Mouse (Mus musculus): ENCODE data around the gene Ttc7b. TPM values are rescaled to one million over a fixed set of nuclear protein-coding genes. Genes with fewer than 3 reads are reported as not detected.

Ttc7b gene
- total RNA-seq, 1 experiment = 19.0 TPM

DNA sequence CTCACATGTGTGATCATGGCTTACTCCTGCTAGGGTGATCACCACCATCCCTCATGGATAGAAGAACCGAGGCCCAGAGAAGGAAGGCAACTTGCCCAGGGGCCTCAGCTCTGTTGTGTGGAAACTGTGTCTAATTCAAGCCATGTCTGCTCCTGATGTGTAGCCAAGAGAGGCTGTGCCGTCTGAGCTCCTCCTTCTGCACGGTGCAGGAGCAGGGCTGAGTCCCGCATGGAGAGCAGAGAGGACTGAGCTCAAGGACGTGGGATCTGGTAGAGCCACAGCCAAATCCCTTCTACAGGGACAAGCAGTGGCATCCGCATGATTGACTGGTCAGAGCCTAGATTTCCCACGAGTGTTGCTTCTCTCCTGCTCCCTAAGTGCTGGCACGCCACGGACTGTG, 204.5 kb downstream of the Ttc7b start:
- no peak overlapping the region for H3K27ac ChIP-seq (ENCODE audit: insufficient read depth, low read depth, low read length, poor library complexity, severe bottlenecking)
- no peak overlapping the region for H3K4me3 ChIP-seq (ENCODE audit: insufficient read depth in 1 of 2, low read depth in 1 of 2, low read length in 2 of 2, poor library complexity in 1 of 2, severe bottlenecking in 1 of 2)
- DNase-seq (ENCODE audit: low read depth, low spot score) = no peak
- TF ChIP-seq MAFK (IDR thresholded peaks at IDR 0.05; ENCODE audit: insufficient read depth, low read depth, low read length) = no peak
- no peak for TF ChIP-seq HCFC1 (IDR thresholded peaks at IDR 0.05; ENCODE audit: borderline replicate concordance, insufficient read depth, low read length)
- no peak for TF ChIP-seq CHD2 (IDR thresholded peaks at IDR 0.05; ENCODE audit: low read depth, low read length)
- no peak for TF ChIP-seq ZNF384 (IDR thresholded peaks at IDR 0.05; ENCODE audit: low read depth, low read length)
- no peak for TF ChIP-seq ZC3H11A (IDR thresholded peaks at IDR 0.05; ENCODE audit: borderline replicate concordance, low read depth, low read length)
- in situ Hi-C loops (cut with MboI; ENCODE audit: low sequenced_read_pairs in 2 of 2, unreplicated experiment in 2 of 2) = no loop called here
- H3K4me1 ChIP-seq (ENCODE audit: control insufficient read depth in 2 of 2, insufficient read depth in 2 of 2, low read length in 2 of 2, poor library complexity in 1 of 2) = no peaks in the 10 kb centered on the region
- H3K36me3 ChIP-seq (ENCODE audit: control insufficient read depth, insufficient read depth, low read length, poor library complexity, severe bottlenecking) = peaks cover 13% of the 10 kb centered on the region; the same call in 1 of the 2 replicates
- H3K9me3 ChIP-seq (ENCODE audit: control insufficient read depth, insufficient read depth, low read depth, low read length) = no peaks in the 10 kb centered on the region
- no peak overlapping the region for H3K9ac ChIP-seq (ENCODE audit: insufficient read depth, low read depth, low read length, poor library complexity, severe bottlenecking)

- no peak for DNase-seq (ENCODE audit: low read depth, low spot score)
- TF ChIP-seq MAFK (IDR thresholded peaks at IDR 0.05; ENCODE audit: insufficient read depth, low read depth, low read length) = no peak
- no peak for TF ChIP-seq HCFC1 (IDR thresholded peaks at IDR 0.05; ENCODE audit: borderline replicate concordance, insufficient read depth, low read length)
- in situ Hi-C loops (cut with MboI; ENCODE audit: low sequenced_read_pairs in 2 of 2, unreplicated experiment in 2 of 2) = no loop called here
- Histone ChIP-seq H3K36me3 (ENCODE audit: control insufficient read depth, insufficient read depth, low read length, poor library complexity, severe bottlenecking) (peaks cover 13% of the 10 kb centered on the region; the same call in 1 of the 2 replicates), H3K4me3 (ENCODE audit: insufficient read depth in 1 of 2, low read depth in 1 of 2, low read length in 2 of 2, poor library complexity in 1 of 2, severe bottlenecking in 1 of 2) (no peak overlapping the region), H3K4me1 (ENCODE audit: control insufficient read depth in 2 of 2, insufficient read depth in 2 of 2, low read length in 2 of 2, poor library complexity in 1 of 2) (no peaks in the 10 kb centered on the region), H3K27ac (ENCODE audit: insufficient read depth, low read depth, low read length, poor library complexity, severe bottlenecking) (no peak overlapping the region), H3K9ac (ENCODE audit: insufficient read depth, low read depth, low read length, poor library complexity, severe bottlenecking) (no peak overlapping the region), H3K9me3 (ENCODE audit: control insufficient read depth, insufficient read depth, low read depth, low read length) (no peaks in the 10 kb centered on the region)
Observed at GRCm38 (mm10) chr12:100315119-100315885, 205.3 kb downstream of the Ttc7b start.

DNA sequence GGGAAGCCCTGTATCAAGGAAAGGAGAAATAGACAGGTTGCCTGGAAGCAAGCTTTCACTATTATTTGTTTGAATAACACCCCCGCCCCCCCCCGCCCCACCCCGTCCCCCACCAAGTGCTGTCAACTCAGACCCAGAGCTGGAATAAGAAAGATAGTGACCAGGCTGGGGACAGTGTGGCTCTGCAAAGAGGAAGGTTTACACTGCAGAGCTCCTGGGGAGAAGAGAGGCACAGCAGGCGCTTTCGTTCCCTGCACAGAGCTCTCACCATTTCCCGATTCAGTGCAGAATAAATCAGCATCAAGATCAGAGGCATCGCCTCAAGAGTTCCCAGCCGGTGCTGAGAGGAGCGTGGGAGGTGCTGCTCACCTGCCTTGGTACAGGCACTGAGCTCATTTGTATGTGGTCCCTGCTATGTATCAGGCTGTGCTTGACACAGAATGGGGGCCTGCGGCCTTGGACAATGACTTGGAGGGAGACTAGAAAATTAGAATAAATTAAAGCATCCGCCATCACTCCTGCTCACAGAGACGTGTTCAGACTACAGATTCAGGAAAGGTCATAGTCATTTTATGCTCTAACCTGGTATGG, 206.7 kb downstream of the Ttc7b start:
- no peak for DNase-seq (ENCODE audit: low read depth, low spot score)
- TF ChIP-seq HCFC1 (IDR thresholded peaks at IDR 0.05; ENCODE audit: borderline replicate concordance, insufficient read depth, low read length) (no peak), ZNF384 (IDR thresholded peaks at IDR 0.05; ENCODE audit: low read depth, low read length) (no peak), MAFK (IDR thresholded peaks at IDR 0.05; ENCODE audit: insufficient read depth, low read depth, low read length) (no peak), CHD2 (IDR thresholded peaks at IDR 0.05; ENCODE audit: low read depth, low read length) (no peak), ZC3H11A (IDR thresholded peaks at IDR 0.05; ENCODE audit: borderline replicate concordance, low read depth, low read length) (no peak)
- Histone ChIP-seq H3K9ac (ENCODE audit: insufficient read depth, low read depth, low read length, poor library complexity, severe bottlenecking) (no peak overlapping the region), H3K36me3 (ENCODE audit: control insufficient read depth, insufficient read depth, low read length, poor library complexity, severe bottlenecking) (peaks cover 11% of the 10 kb centered on the region; the same call in 1 of the 2 replicates), H3K4me1 (ENCODE audit: control insufficient read depth in 2 of 2, insufficient read depth in 2 of 2, low read length in 2 of 2, poor library complexity in 1 of 2) (no peaks in the 10 kb centered on the region), H3K27ac (ENCODE audit: insufficient read depth, low read depth, low read length, poor library complexity, severe bottlenecking) (no peak overlapping the region), H3K9me3 (ENCODE audit: control insufficient read depth, insufficient read depth, low read depth, low read length) (no peaks in the 10 kb centered on the region), H3K4me3 (ENCODE audit: insufficient read depth in 1 of 2, low read depth in 1 of 2, low read length in 2 of 2, poor library complexity in 1 of 2, severe bottlenecking in 1 of 2) (no peak overlapping the region)
- in situ Hi-C loops (cut with MboI; ENCODE audit: low sequenced_read_pairs in 2 of 2, unreplicated experiment in 2 of 2) = no loop called here

DNA sequence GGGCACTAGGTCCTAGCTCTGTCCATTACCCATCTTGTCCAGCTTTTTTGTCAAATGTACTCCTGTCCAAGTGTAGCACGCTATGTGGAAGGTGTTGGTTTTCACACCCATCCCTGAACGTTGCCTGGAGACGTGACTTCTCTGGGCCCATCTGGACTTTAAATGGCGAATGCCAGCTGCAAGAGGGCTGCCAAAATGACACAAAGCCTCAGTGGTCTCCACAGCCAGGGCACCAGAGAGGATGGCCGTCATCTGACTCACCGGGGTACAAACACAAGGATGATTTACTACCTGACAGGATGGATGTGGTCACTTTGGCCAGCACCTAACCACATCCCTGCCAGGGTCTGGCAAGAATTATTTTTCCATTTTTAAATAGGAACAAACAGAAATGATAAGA, 207.4 kb downstream of the Ttc7b start:
- no peak overlapping the region for H3K27ac ChIP-seq (ENCODE audit: insufficient read depth, low read depth, low read length, poor library complexity, severe bottlenecking)
- no peaks in the 10 kb centered on the region for H3K9me3 ChIP-seq (ENCODE audit: control insufficient read depth, insufficient read depth, low read depth, low read length)
- no peak for TF ChIP-seq CHD2 (IDR thresholded peaks at IDR 0.05; ENCODE audit: low read depth, low read length)
- TF ChIP-seq HCFC1 (IDR thresholded peaks at IDR 0.05; ENCODE audit: borderline replicate concordance, insufficient read depth, low read length) = no peak
- TF ChIP-seq ZNF384 (IDR thresholded peaks at IDR 0.05; ENCODE audit: low read depth, low read length) = no peak
- H3K36me3 ChIP-seq (ENCODE audit: control insufficient read depth, insufficient read depth, low read length, poor library complexity, severe bottlenecking) = peaks cover 11% of the 10 kb centered on the region; the same call in 1 of the 2 replicates
- in situ Hi-C loops (cut with MboI; ENCODE audit: low sequenced_read_pairs in 2 of 2, unreplicated experiment in 2 of 2) = no loop called here
- no peaks in the 10 kb centered on the region for H3K4me1 ChIP-seq (ENCODE audit: control insufficient read depth in 2 of 2, insufficient read depth in 2 of 2, low read length in 2 of 2, poor library complexity in 1 of 2)
- DNase-seq (ENCODE audit: low read depth, low spot score) = no peak
- no peak overlapping the region for H3K9ac ChIP-seq (ENCODE audit: insufficient read depth, low read depth, low read length, poor library complexity, severe bottlenecking)
- H3K4me3 ChIP-seq (ENCODE audit: insufficient read depth in 1 of 2, low read depth in 1 of 2, low read length in 2 of 2, poor library complexity in 1 of 2, severe bottlenecking in 1 of 2) = no peak overlapping the region
